Mouse (Mus musculus): ENCODE data around the gene Pde6d.
"Not testable (repeated sequence)": the region's sequence is repeated elsewhere in the genome, so short reads cannot be mapped to it uniquely, and the experiment has no call there.

Pde6d gene

DNA sequence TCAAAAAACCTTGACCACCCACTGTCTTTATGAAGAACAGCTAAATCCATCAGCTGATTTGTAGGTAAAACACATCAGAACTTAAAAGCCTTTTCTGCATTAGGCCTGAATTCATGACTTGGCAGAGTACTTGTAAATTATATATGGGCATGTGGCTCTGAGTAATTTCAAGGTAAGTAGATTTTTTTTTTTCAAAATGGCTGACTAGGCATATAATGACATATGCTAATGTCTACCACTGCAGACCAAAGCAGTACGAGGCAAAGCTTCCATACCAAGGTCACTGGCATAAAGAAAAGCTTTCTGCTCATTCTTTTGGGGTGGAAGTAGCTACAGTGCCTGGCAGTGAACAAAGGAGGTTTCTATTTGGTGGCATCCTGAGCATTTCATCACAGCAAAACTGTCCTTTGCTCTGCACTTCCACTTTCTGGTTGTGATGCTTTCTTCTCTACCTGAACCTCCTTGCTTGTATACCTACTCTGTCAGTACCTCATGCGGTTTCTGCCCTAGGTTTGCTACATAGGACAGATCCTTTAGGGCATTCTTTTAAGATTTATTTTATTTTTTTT lies 13.1 kb downstream of the Pde6d start:
- no peak for DNase-seq (ENCODE audit: extremely low spot score)

DNA sequence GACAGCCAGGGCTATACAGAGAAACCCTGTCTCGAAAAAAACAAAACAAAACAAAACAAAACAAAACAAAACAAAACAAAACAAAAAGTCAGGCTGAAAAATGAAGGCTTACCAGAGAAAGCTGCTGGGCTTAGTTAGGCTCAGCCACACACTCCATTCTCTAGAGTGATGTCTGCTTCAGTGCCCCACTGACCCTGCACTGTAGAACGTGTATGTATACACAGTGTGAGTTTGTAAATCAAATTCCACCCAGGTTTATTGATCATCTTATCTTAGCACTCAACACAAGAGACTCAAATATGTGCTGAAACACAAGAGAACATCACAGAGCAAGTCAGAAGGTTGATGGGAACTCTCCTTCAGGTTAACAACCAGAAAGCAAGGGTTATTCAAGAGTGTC lies 14.0 kb downstream of the Pde6d start:
- DNase-seq (ENCODE audit: extremely low spot score), result no peak

DNA sequence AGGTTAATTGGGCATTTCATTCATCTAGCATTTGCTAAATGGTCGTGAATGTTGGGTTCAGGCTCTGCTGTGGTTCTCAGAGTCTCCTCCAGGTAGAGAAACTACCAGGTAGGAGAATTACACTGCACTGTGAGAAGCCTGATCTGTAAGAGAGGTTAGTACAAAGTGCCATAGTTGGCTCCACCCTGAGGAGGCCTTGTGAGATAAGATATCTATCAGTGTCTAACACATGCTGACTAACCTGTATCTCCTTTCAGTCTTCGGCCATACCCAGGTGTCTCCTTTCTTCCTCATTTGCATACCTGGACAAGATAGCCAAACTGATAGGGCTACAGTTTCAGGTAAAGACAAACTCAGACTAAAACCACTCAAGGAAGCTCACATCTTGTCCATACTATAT lies 19.8 kb downstream of the Pde6d start:
- DNase-seq (ENCODE audit: extremely low spot score), result no peak

DNA sequence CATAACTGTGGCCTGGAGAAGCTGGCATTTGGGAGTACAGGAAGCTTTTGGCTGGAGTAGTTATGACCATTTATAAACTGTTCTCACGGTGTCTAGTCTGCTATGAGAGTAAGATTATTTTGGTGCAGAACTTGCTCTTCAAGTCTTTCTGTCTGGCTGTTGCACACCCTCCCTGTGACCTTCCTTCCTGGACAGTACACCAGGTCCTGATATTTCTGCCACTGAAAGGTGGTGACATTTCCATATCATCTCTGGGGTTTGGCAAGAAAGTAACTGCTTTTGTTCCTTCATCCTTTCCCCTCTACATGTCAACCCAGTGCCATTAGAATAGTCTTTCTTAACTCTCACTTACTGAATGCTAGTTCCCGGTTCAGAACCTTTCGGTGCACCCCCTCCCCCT lies 23.2 kb downstream of the Pde6d start:
- DNase-seq (ENCODE audit: extremely low spot score), result no peak

DNA sequence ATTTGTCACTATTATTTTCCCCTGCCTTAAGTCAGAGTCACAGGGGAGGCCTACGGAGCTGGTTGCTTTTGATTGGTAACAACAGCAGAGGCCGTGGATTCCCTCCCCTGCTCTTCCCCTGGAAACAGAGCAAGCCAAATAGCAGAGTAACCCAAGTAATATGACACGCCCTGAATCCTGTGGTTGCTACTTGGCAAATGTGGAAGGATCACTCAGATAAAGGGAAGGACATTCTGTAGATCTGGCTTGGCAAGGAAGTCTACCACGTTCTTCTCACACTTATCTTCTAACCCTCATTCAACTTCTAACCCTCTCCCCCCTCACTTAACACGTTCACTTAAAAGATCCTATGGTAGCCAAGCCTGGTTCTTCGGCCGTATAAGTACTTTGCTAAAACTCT lies 24.6 kb downstream of the Pde6d start:
- DNase-seq (ENCODE audit: extremely low spot score), result no peak

DNA sequence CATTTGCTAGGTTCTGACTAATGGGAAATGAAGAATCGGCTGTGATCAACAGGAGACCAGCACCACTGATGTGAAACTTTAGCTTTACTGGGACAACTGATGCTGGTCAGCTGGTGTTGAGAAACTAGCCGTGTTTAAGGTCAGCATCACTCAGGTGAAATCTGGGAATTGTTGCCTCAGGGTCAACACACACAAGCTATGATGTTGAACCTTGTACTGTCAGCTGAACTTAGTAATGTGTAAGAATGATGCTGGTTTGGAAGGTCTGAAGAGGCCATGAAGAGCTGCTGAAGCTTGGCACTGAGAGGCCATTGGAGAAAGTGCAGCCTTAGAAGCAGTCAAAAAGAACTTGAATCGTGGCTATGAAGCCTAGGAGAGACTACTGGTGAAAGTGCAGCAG lies 26.8 kb downstream of the Pde6d start:
- no peak for DNase-seq (ENCODE audit: extremely low spot score)

DNA sequence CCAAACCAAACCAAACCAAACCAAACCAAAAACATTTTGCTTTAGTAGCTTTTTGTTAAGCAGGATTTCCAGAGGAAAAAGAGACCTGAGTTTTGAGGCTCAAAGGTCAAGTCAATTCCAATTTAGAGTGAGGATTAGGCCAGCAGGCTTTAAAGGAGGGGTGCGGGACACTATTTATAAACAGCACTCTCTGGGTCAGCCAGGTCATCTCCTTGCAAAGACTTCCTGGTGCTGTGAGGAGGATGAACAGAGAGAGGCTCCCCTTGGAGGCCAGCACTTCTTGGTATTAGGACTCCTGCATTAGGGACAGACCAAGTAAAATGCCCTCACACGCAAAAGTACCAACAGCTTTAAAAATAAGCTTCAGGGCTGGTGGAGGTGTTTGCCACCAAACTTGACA lies 30.6 kb downstream of the Pde6d start:
- DNase-seq (ENCODE audit: extremely low spot score), result peak; percentile 7

DNA sequence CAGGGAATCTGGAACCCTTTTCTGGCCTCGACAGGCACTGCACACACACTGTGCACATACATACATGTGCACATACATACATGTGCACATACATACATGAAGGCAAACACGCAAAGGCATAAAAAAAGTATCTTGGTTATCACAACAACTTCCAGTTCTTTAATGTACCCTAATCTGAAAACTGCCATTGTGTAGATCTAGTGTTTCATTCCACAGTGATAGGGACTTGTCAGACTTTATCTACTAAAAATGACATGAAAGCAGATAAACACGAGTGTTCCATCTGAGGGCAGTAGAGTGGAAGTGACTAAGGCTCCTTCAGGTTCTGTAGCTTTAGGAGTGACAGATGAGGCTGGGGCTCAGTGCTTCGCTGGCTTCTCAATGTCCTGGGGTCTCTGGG lies 31.1 kb downstream of the Pde6d start:
- DNase-seq (ENCODE audit: extremely low spot score), result no peak

DNA sequence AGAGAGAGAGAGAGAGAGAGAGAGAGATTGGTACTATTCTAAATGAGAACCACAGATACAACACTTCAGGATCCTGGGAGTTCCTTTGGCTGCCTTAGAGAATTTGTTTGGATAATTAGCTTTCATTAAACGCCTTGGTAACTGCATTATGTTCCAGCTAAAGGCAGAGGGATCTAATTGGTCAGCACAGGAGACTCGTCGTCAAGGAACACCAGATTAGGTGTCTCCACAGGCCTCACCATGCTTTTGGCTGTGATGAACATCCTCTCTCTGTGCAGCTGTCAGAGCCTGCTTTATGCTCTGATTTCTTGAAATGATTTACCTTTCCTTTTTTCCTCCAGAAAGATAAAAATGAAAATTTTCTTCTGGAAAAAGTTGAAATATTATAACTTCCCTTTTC lies 35.6 kb downstream of the Pde6d start:
- DNase-seq (ENCODE audit: extremely low spot score), result no peak

DNA sequence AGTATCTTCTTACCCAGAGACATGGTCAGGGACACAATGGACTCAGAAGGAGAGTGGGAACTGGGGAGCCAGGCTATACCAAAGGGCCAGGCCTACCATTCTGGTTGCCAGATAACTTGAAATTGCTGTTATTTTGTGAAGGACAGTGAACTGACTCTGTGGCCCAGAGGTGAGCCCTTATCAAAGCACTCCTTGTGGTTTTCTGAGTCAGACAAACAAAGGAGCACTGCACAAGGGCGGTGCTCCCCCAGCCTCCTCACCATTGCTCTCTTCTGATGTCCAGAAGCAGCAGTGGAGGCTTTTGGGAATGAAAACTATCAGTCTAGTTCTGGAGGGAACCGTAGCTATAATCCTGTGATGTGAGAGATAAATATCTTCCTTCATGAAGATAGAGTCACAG lies 39.8 kb downstream of the Pde6d start:
- no peak for DNase-seq (ENCODE audit: extremely low spot score)

DNA sequence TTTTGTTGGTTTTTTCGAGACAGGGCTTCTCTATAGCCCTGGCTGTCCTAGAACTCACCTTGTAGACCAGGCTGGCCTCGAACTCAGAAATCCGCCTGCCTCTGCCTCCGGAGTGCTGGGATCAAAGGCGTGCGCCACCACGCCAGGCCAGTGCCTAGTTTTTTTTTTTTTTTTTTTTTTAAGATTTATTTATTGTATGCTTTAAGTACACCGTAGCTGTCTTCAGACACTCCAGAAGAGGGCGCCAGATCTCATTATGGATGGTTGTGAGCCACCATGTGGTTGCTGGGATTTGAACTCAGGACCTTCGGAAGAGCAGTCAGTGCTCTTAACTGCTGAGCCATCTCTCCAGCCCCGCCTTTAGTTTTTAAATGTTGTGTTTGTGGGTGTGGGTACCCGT lies 42.8 kb downstream of the Pde6d start:
- not testable (repeated sequence) for DNase-seq (ENCODE audit: extremely low spot score)

DNA sequence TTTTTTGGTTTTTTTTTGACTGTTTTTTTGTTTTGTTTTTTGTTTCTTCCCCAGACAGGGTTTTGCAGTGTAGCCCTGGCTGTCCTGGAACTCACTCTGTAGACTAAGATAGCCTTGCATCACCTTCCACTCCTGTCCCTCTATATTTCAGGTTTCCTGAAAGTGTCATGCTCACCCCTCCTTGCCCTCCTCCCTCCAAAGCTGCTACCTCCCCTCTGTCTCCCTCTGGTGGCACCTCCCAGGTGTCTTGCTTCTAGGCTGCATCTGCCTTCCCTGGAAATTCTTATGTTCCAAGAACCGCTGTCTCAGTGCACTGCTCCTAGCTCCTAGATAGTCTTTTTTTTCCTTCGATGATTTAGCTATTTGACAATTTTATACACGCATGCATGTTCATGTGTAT lies 44.0 kb downstream of the Pde6d start:
- peak; percentile 10 for DNase-seq (ENCODE audit: extremely low spot score)

DNA sequence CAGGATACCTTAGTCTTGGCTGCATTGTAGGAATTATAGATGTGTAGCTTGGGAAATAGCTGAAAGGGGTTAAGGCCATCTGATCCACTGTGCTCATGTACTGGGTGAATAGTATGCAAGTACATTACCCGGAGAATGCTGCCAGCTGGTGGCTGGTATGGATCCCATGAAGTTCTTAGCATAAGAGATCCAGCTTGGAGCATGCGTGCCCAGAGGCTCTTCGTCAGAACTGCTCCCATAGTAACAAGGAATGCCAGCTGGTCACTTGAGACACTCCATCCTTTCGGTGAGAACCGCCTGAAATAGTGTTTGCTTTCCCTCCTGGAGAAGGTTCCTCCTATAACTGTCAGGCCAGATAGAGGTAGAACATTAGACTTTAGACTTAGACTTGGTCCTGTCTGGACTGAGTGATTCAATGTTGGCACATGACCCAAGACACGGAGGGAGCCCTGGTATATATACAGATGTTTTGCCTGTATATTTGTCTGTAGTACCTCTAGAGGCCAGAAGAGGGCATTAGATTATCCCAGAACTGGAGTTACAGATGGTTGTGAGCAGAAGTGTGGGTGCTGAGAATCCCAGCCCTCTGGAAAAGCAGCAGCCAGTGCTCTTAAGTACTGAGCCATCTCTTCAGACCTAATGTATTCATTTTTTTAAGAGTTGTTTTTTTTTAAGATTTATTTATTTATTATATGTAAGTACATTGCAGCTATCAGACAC lies 48.9 kb downstream of the Pde6d start:
- DNase-seq (ENCODE audit: extremely low spot score), result peak; percentile 10

DNA sequence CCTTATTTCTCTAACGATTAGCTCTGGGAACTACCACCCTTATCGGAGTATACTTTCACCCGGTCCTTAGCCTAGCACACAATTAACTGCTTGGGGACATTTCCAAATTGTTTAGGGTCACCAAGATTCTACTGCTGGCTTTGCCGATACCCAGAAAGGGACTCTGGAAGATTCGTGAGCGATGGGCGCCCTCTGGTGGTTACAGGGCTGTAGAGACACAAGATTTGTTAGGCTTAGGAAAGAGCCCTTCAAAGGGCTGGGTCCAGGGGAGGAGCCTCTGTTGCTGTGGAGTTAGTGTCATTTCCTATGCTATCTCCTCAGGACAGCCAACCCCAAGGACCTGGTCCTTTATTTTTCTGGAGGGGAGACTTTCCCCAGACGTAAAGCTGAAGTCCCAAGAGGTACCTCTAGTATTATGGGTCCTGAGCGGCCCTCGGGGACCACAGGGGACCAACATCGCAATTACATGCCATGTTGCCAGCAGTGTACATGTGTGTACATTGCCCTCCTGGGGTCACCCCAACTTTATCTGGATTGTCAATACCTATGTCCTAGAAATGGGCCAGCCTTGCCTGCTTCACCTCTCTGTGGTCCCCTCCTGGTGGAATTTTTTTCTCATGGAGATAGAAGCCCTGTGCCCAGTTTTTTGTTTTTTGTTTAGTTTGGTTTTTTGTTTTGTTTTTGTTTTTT lies 49.9 kb downstream of the Pde6d start:
- DNase-seq (ENCODE audit: extremely low spot score), result peak; percentile 93

DNA sequence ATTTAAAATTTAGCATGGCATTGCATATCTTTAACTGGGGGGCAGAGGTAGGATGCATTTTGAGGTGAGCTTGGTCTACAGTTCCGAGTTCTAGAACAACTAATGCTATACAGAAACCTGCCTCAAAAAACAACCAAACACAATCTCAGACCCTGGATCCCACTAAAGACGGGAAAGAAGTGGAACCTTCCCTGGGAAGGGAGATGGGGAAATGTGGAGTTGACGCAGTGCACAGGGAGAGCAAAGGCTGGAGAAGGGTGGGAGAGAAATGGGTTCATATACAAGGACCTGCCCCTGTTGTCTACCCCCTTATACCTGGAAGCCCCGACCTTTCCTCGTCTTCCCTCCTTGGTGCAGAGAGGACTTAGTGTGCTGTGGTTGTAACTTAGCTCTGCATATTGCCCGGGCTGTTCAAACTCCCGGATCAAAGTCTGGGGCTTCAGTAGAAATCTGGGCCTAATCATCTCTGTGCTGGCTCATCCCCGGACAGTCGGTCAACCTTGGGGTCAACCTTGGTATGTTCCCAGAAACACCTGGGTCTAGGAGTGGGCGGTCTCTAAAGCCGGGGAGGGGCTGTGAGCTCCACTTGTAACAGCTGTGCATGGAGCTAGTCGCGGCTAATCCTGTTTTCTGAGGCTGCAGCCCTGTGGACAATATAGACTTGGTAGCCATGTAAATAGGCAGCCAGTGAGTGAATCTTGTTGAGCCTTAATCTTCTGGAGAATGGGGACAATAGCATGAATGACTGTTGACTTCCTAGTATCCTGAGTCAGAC lies 50.7 kb downstream of the Pde6d start:
- DNase-seq (ENCODE audit: extremely low spot score), result peak; percentile 85

DNA sequence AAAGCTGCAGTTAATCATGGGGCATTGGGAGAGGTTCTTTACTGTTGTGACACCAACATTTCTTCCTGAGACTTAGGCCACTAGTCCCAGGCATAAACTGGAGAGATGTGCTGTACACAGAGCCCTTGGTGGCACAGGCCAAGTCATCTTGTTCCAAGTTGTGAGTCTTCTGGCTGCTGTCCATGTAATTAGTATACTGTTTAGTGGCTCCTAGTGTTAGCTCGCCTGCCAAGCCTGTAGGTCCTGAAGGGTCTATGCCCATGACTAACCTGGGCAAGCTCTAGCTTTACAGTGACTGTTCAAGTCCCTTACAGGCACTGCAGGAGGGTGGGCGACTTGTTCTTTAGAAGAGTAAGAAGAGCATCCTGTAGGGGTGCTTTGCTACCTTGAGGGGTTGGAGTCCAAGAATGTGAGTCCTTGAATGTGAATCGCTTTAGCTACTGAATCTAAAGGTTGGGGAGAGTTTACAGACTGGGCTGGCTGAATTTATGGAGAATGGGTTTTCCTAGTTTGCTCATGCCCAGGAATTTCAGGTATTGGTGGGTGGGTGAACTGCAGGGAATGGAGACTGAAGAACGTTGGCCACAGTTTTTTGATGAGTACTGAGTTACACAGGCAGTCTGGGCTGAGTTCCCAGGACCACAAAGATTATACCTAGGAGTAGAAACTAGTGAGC lies 51.4 kb downstream of the Pde6d start:
- peak; percentile 69 for DNase-seq (ENCODE audit: extremely low spot score)

DNA sequence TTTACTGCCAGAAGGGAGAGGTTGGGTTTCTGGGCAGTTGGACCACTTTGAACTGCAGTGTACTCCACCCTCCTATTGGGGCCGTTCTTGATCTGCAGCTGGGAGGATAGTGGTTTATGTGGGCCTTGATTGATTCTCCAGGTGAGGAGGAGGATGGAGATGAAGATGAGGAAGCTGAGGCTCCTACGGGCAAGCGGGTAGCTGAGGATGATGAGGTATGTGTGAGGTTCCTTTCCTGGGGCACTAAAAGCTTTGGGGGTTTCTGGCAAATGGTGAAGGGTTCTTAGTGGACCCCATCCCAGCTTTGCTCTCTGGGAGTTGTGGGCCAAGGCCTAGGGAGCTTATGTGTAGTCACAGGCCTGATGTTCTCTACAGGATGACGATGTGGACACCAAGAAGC lies 52.8 kb downstream of the Pde6d start:
- DNase-seq (ENCODE audit: extremely low spot score), result peak; percentile 27

DNA sequence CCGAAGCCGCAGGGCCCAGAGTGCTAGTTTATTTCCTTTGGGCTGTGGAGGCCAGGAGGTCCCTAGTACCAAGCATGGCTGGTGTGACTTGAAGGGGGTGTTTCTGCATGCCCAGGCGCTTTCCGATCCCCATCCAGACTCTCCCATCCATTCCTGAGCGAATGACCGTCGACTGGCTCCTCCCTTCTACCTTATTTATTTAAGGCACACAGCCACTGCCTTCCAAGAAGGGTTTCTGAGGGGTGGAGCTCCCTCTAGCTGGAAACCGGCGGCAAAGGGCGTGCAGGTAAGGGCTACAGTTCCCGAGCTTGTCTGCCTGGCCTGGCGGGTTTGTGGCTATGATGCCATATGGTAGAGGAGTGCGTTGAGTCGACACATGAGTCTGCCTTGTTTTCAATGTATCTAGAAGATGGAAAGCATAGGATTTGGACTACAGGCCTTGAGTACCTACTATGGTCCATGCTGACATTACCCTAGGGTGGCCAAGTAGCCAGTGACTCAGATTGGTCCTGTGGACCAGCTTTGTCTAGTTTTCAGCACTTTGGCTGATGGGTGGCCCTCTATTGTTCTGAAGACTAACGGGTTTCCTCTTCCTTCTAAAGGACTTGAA lies 53.8 kb downstream of the Pde6d start:
- DNase-seq (ENCODE audit: extremely low spot score), result no peak

DNA sequence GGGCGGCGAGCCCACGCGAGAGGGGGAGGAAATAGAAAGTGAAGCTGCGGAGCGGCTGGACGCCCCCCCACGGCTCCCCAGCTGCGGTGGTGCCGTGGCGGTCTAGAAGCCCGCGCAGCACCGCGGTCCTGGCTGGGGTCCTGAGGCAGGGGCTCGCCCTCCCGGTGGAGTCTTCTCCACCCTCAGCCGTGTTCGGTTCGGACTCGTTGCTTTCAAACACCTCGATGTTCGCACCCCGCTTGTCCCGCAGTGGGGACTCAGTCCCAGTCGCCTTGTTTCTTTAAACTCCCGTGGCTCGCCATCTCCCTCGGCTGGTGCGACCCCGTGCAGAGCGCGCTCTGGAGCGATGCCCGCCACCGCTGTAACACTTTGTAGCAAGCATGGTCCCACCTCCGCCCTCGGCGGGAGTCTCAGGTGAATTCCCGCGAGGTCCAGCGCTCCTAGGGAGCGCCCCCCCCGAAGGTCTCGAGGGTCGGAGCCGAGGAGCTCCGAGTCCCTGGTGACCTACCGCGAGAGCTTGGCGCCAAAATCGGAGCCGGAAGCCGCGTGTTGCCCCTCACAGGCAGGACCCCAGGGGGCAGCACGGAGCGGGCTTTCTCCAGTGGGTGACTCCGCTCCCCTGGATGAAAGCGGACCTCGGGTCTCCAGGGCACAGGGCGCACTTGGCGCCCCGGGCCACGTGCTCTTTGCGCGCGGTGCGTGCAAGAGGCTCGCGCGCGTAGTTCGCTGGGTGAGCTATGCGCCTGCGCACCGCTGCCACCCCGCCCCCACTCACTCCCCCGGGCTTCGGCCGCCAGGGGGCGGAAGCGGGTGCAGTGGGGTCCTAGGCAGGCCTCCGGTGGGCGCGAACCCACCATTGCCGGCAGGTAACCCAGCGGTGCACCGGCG lies 54.6 kb downstream of the Pde6d start:
- peak; percentile 92 for DNase-seq (ENCODE audit: extremely low spot score)

DNA sequence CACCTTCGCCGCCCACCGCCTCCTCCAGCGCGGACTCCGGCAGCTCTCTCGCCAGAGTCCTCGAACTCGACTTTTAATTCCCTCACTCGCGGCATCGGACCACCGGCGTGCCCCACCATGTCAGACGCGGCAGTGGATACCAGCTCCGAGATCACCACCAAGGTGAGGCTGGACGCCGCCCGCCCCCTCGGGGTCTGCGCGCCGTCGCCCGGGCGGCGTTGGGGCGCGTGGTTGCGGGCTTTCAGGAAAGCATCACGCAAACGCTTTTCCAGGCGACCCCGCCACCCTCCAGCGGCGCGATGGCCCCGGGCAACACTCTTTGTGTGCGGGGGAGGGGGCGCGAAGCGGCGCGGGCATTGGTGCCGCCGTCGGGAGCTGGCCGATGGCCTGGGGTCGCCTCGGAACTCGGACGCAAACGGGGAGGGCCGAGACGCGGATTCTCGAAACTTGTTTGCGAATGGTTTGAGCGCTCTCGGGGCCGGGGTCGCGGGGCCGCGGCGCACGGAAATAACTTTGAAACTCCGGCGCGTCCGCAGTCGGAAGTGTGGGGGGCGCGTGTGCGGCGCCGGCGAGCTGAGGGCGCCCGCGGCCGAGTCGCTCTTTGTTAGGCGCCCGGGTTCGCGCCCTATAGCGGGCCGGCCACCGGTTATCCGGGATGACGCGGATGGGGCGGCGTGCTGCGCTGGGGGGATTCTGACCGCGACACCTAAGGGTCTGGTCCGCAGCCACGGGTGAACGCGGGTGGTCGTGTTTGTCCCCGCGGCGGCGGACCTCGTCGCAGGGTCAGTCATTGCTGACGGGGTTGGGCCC lies 55.4 kb downstream of the Pde6d start:
- peak; percentile 59 for DNase-seq (ENCODE audit: extremely low spot score)
